Comparison of ENCODE assay signal across 8 mouse cellular contexts in genomic region chr9:72408131-72408586, GRCm38 (mm10). TPM values are rescaled to one million over a fixed set of nuclear protein-coding genes. Genes with fewer than 3 reads are reported as not detected.
A peak's percentile ranks its signal among the peaks of the same experiment; 100 is the strongest.
DNase-seq lines count a peak whose midpoint lies in the region; ATAC-seq and TF ChIP-seq lines count a peak whose summit lies in the region.

No protein-coding gene starts in this region.

- H3K4me3 ChIP-seq in embryonic facial prominence, embryonic 12.5 days, result peak overlapping the region; percentile 27
- H3K4me3 ChIP-seq in heart, adult 2 months, result peak overlapping the region; percentile 52
- peak overlapping the region; percentile 28 for H3K4me3 ChIP-seq in kidney, adult 2 months (ENCODE audit: insufficient read depth, low read depth, low read length)
- H3K4me3 ChIP-seq in limb, embryonic 12.5 days (replicated peaks), result peak overlapping the region; percentile 32
- peak overlapping the region; percentile 14; the same call in 1 of the 2 replicates for H3K4me3 ChIP-seq in midbrain, embryonic 14.5 days (replicated peaks; ENCODE audit: low read depth, low read length)

- H3K9me3 ChIP-seq in embryonic facial prominence, embryonic 12.5 days, result no peaks in the 10 kb centered on the region
- H3K9me3 ChIP-seq in limb, embryonic 12.5 days, result no peaks in the 10 kb centered on the region
- H3K9me3 ChIP-seq in midbrain, embryonic 14.5 days (ENCODE audit: control insufficient read depth, low read length), result no peaks in the 10 kb centered on the region

- H3K9ac ChIP-seq in embryonic facial prominence, embryonic 12.5 days, result peak overlapping the region; percentile 31; the same call in 1 of the 2 replicates
- no peak overlapping the region for H3K9ac ChIP-seq in heart, adult 2 months (ENCODE audit: low read depth, low read length)
- H3K9ac ChIP-seq in limb, embryonic 12.5 days (replicated peaks), result no peak overlapping the region
- H3K9ac ChIP-seq in midbrain, embryonic 14.5 days (replicated peaks; ENCODE audit: low read length), result peak overlapping the region; percentile 42

- TF ChIP-seq POLR2A in heart, adult 2 months (IDR thresholded peaks at IDR 0.05; ENCODE audit: insufficient read depth, low read depth, low read length), result no peak
- TF ChIP-seq POLR2A in kidney, adult 2 months (IDR thresholded peaks at IDR 0.05; ENCODE audit: low read depth, low read length), result no peak

- intact Hi-C loops in heart, adult 2 months (cut with DNase I), result loop anchor here (1.0 to 5.0 kb wide), 3 partner anchors 148 to 761 kb away; no protein-coding TSS in a partner anchor

- 11% methylated on average over 12 of the region's 12 CpGs for WGBS in embryonic facial prominence, embryonic 12.5 days
- 4% methylated on average over 12 of the region's 12 CpGs for WGBS in heart, adult 2 months
- 4% methylated on average over 12 of the region's 12 CpGs for WGBS in kidney, adult 2 months
- WGBS in limb, embryonic 12.5 days, result 11% methylated on average over 12 of the region's 12 CpGs
- 12% methylated on average over 12 of the region's 12 CpGs for WGBS in midbrain, embryonic 14.5 days

- DNase-seq in 3T3-L1 (ENCODE audit: low read depth, low spot score), result peak; percentile 89
- peak; percentile 82 to 85 for DNase-seq in adrenal gland, postnatal 36 days
- DNase-seq in heart, adult 2 months, result peak; percentile 64 to 80
- DNase-seq in kidney, adult 2 months, result peak; percentile 77
- peak; percentile 94 for DNase-seq in midbrain, embryonic 14.5 days
- DNase-seq in spleen, adult 12 weeks (ENCODE audit: low spot score), result peak; percentile 79

- peak; percentile 91 for TF ChIP-seq CTCF in heart, adult 2 months (IDR thresholded peaks at IDR 0.05)
- peak; percentile 99; the same call in 1 of the 2 replicates for TF ChIP-seq CTCF in kidney, adult 2 months (conservative IDR thresholded peaks at IDR 0.05; ENCODE audit: insufficient read depth, insufficient read length, low read depth, low read length)

- H3K27ac ChIP-seq in embryonic facial prominence, embryonic 12.5 days, result no peak overlapping the region
- H3K27ac ChIP-seq in heart, adult 2 months, result no peak overlapping the region
- no peak overlapping the region for H3K27ac ChIP-seq in kidney, adult 2 months (ENCODE audit: insufficient read depth, low read depth, low read length)
- no peak overlapping the region for H3K27ac ChIP-seq in limb, embryonic 12.5 days
- peak overlapping the region; percentile 42; the same call in 1 of the 2 replicates for H3K27ac ChIP-seq in midbrain, embryonic 14.5 days (replicated peaks; ENCODE audit: low read depth, low read length)

- no peaks in the 10 kb centered on the region for H3K79me2 ChIP-seq in heart, adult 2 months (replicated peaks; ENCODE audit: control insufficient read depth, insufficient read depth, low read length)

- ATAC-seq in embryonic facial prominence, embryonic 12.5 days (ENCODE audit: insufficient number of reproducible peaks, insufficient read depth, low FRiP score, low TSS enrichment), result peak; percentile 67; the same call in 1 of the 2 replicates
- peak; percentile 63; the same call in 1 of the 2 replicates for ATAC-seq in limb, embryonic 12.5 days (ENCODE audit: insufficient number of reproducible peaks, insufficient read depth, low FRiP score, low TSS enrichment, low read depth)
- peak; percentile 60; the same call in 1 of the 2 replicates for ATAC-seq in midbrain, embryonic 14.5 days (ENCODE audit: low FRiP score, low TSS enrichment)

- TF ChIP-seq EP300 in heart, adult 2 months (IDR thresholded peaks at IDR 0.05; ENCODE audit: insufficient read depth, low read depth, low read length), result peak; percentile 69; the same call in 1 of the 2 replicates

- H3K27me3 ChIP-seq in embryonic facial prominence, embryonic 12.5 days, result no peaks in the 10 kb centered on the region
- no peaks in the 10 kb centered on the region for H3K27me3 ChIP-seq in heart, adult 2 months (ENCODE audit: control insufficient read depth, insufficient read depth, low read length)
- H3K27me3 ChIP-seq in kidney, adult 2 months (replicated peaks; ENCODE audit: control insufficient read depth, insufficient read depth, low read length), result no peaks in the 10 kb centered on the region
- peaks cover 7% of the 10 kb centered on the region; the same call in 1 of the 2 replicates for H3K27me3 ChIP-seq in limb, embryonic 12.5 days
- H3K27me3 ChIP-seq in midbrain, embryonic 14.5 days (ENCODE audit: control insufficient read depth, insufficient read depth, low read length), result no peaks in the 10 kb centered on the region

- H3K4me2 ChIP-seq in embryonic facial prominence, embryonic 12.5 days (replicated peaks), result peak overlapping the region; percentile 39
- peak overlapping the region; percentile 50 for H3K4me2 ChIP-seq in limb, embryonic 12.5 days
- peak overlapping the region; percentile 46 for H3K4me2 ChIP-seq in midbrain, embryonic 14.5 days (ENCODE audit: low read length)

- H3K36me3 ChIP-seq in embryonic facial prominence, embryonic 12.5 days, result no peaks in the 10 kb centered on the region
- H3K36me3 ChIP-seq in heart, adult 2 months (ENCODE audit: control insufficient read depth, insufficient read depth, low read length), result no peaks in the 10 kb centered on the region
- no peaks in the 10 kb centered on the region for H3K36me3 ChIP-seq in kidney, adult 2 months (ENCODE audit: control insufficient read depth, insufficient read depth, low read length)
- no peaks in the 10 kb centered on the region for H3K36me3 ChIP-seq in limb, embryonic 12.5 days
- no peaks in the 10 kb centered on the region for H3K36me3 ChIP-seq in midbrain, embryonic 14.5 days (ENCODE audit: control insufficient read depth, insufficient read depth, low read length)

- H3K4me1 ChIP-seq in embryonic facial prominence, embryonic 12.5 days, result no peaks in the 10 kb centered on the region
- H3K4me1 ChIP-seq in heart, adult 2 months (ENCODE audit: control insufficient read depth, insufficient read depth, low read length), result peaks cover 1% of the 10 kb centered on the region; the same call in 1 of the 2 replicates
- H3K4me1 ChIP-seq in kidney, adult 2 months (ENCODE audit: control insufficient read depth, insufficient read depth, low read length), result no peaks in the 10 kb centered on the region
- H3K4me1 ChIP-seq in limb, embryonic 12.5 days (replicated peaks), result no peaks in the 10 kb centered on the region
- H3K4me1 ChIP-seq in midbrain, embryonic 14.5 days (ENCODE audit: control insufficient read depth, insufficient read depth, low read length), result peaks cover 6% of the 10 kb centered on the region; the same call in 1 of the 2 replicates

RNA-seq across cellular contexts. Expression of gene Mns1, which starts 29.7 kb away (rescaled TPM):
- 1 to 10 TPM; 2.7 to 4.0 TPM for total RNA-seq in adrenal gland, postnatal 36 days (2021)
- polyA plus RNA-seq in embryonic facial prominence, embryonic 12.5 days (2016; fragmentation: Nextera tagmentation; extraction: Ambion mirVana), result 33.4 and 33.6 TPM in 2 replicates
- total RNA-seq in heart, adult 2 months (2021), result under 1 TPM; 0.14 to 0.42 TPM
- 0.06 and 0.16 TPM in 2 replicates for polyA plus RNA-seq in heart, adult 2 months (2012; rRNA removed)
- polyA plus RNA-seq in kidney, adult 2 months (2012; rRNA removed), result 0.07 and 0.11 TPM in 2 replicates
- 40.5 and 41.4 TPM in 2 replicates for polyA plus RNA-seq in limb, embryonic 12.5 days (2016; fragmentation: Nextera tagmentation; extraction: Ambion mirVana)
- polyA plus RNA-seq in midbrain, embryonic 14.5 days (2014; fragmentation: Nextera tagmentation; extraction: Ambion mirVana), result 4.9 and 10.3 TPM in 2 replicates

Comparison
In these comparisons a context has a peak if more than half of its experiments do, and no peak if none do; other contexts are left out.
1. H3K9ac ChIP-seq: peak in embryonic facial prominence, embryonic 12.5 days (single experiment) and midbrain, embryonic 14.5 days (single experiment); none in heart, adult 2 months (single experiment) and limb, embryonic 12.5 days (single experiment).
2. Peak in every context shown above with its lines, with median percentiles within 50 percentile points of each other: DNase-seq, ATAC-seq, H3K4me2 ChIP-seq and H3K4me3 ChIP-seq.